Mouse (Mus musculus) cerebellum, adult 2 months (tissue): ENCODE data around the gene Lrfn3.

Experiments used
- CTCF ChIP-seq: fragments of 200-500 bp; IDR thresholded peaks from 2 replicates; pipeline ENCODE4 v1.5.1; 2011; ENCODE audit warnings: low read depth, mild to moderate bottlenecking, control low read depth, low read length, moderate library complexity, borderline replicate concordance; ENCODE audit not compliant: insufficient read depth
- POLR2A ChIP-seq: fragments of 200-500 bp; IDR thresholded peaks from 2 replicates; pipeline ENCODE4 v1.6.1; 2011; ENCODE audit warnings: low read length, control low read depth, borderline replicate concordance; ENCODE audit not compliant: insufficient read depth

DNA sequence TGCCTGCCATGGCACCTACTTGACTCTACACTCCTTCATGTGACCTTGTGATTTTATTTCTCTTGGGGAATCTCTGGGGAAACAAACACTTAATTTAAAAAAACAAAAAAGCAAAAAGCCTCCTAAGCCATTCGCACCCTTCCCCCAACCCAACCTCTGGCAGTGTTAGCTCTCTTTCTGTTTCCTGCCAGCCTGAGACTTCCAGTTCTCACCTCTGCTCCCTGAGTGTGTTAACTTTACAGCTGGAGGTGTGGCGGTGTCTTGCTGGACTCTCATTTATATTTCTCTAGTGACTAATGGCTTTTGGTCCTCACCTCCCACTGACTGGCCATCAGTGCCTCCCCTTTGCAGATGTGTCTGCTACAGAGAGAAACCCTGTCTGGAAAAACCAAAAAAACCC is 47.2 kb upstream of the Lrfn3 start:
- no peak for TF ChIP-seq CTCF
- TF ChIP-seq POLR2A: no peak
